Mouse (Mus musculus) hindbrain, embryonic 10.5 days (tissue): ENCODE measurements around the gene Lmna. TPM values are rescaled to one million over a fixed set of nuclear protein-coding genes. Genes with fewer than 3 reads are reported as not detected.
A peak's percentile ranks its signal among the peaks of the same experiment; 100 is the strongest.

Source experiments
- DNase-seq: peaks from one replicate; pipeline ENCODE4 v3.0.0-alpha.2; 2017; ENCODE audit warnings: low spot score
- H3K27ac ChIP-seq: fragments of 300-500 bp; sonication (generic); 2 replicates; pipeline ENCODE4 v1.5.1; 2016; ENCODE audit warnings: mild to moderate bottlenecking, moderate library complexity
- H3K27me3 ChIP-seq: fragments of 300-500 bp; sonication (generic); 2 replicates; pipeline ENCODE4 v1.6.1; 2016; ENCODE audit warnings: mild to moderate bottlenecking; ENCODE audit not compliant: poor library complexity, insufficient read depth, severe bottlenecking
- H3K36me3 ChIP-seq: fragments of 300-500 bp; sonication (generic); 2 replicates; pipeline ENCODE4 v1.6.1; 2016; ENCODE audit warnings: mild to moderate bottlenecking, moderate library complexity
- H3K4me1 ChIP-seq: fragments of 300-500 bp; sonication (generic); replicated peaks from 2 replicates; pipeline ENCODE4 v1.6.1; 2016; ENCODE audit warnings: mild to moderate bottlenecking
- H3K4me3 ChIP-seq: fragments of 300-500 bp; sonication (generic); 2 replicates; pipeline ENCODE4 v1.5.1; 2016; ENCODE audit warnings: mild to moderate bottlenecking, moderate library complexity
- H3K9me3 ChIP-seq: fragments of 300-500 bp; sonication (generic); 2 replicates; pipeline ENCODE4 v1.6.1; 2016; ENCODE audit warnings: mild to moderate bottlenecking, moderate library complexity
- WGBS: fragments of 180-500 bp; shearing (Covaris S2); methylation state at CpG from one replicate; pipeline ENCODE4 v1.1.7; 2016; 5-methylcytosine and 5-hydroxymethylcytosine counted together
- microRNA counts: library from miRNA; unstranded; fragments of <30 nt; microRNA quantifications from one replicate; lab custom pipeline; 2017
- polyA plus RNA-seq: library from polyadenylated mRNA; unstranded; fragments of >200 nt; fragmentation: Nextera tagmentation; extraction: Ambion mirVana; gene quantifications from 2 replicates; pipeline ENCODE4 v1.2.1, GENCODE M21; 2016

The Lmna gene
- polyA plus RNA-seq, 1 experiment from 2014 or later: 24.0 TPM

GRCm38 (mm10) chr3:88435515-88435914, 74.2 kb downstream of the Lmna start:
- Histone ChIP-seq H3K4me3 (no peak overlapping the region), H3K27me3 (peaks cover 27% of the 10 kb centered on the region), H3K4me1 (peaks cover 47% of the 10 kb centered on the region), H3K36me3 (peaks cover 8% of the 10 kb centered on the region; the same call in 1 of the 2 replicates), H3K27ac (no peak overlapping the region), H3K9me3 (no peaks in the 10 kb centered on the region)
- no peak for DNase-seq
- WGBS: 60% methylated on average over 10 of the region's 10 CpGs

MicroRNA genes within 50 kb of the gene (microRNA counts, 519-probe panel; counts per million panel counts)
- microRNA mmu-miR-1905 (lab: Ali Mortazavi, UCI): 1,255 counts per million, percentile 77 among the panel's probes with 10 or more counts

Other genes with a start within 250 kb of the Lmna start
- not detected in 2 replicates for gene Gm38392, start 222.7 kb downstream of the Lmna start, polyA plus RNA-seq
- gene Tsacc, start 213.0 kb downstream of the Lmna start, polyA plus RNA-seq: 14.4 and 15.4 TPM in 2 replicates
- gene Cct3, start 212.8 kb downstream of the Lmna start, polyA plus RNA-seq: 755 and 805 TPM in 2 replicates
- 150 and 157 TPM in 2 replicates for gene Glmp, start 184.9 kb downstream of the Lmna start, polyA plus RNA-seq
- gene Tmem79, start 173.8 kb downstream of the Lmna start, polyA plus RNA-seq: 1.5 and 2.7 TPM in 2 replicates
- 84.1 and 87.8 TPM in 2 replicates for gene Smg5, start 173.7 kb downstream of the Lmna start, polyA plus RNA-seq
- 0.86 and 1.4 TPM in 2 replicates for gene Paqr6, start 145.4 kb downstream of the Lmna start, polyA plus RNA-seq
- 0.12 TPM in 1 of 2 replicates, not detected in the other for gene Bglap3, start 137.2 kb downstream of the Lmna start, polyA plus RNA-seq
- gene Bglap2, start 131.3 kb downstream of the Lmna start, polyA plus RNA-seq: not detected in 2 replicates
- not detected in 2 replicates for gene Bglap, start 125.5 kb downstream of the Lmna start, polyA plus RNA-seq
- gene Pmf1, start 99.6 kb downstream of the Lmna start, polyA plus RNA-seq: 157 and 167 TPM in 2 replicates
- 19.2 and 20.3 TPM in 2 replicates for gene Slc25a44, start 84.8 kb downstream of the Lmna start, polyA plus RNA-seq
- gene Sema4a, start 48.8 kb downstream of the Lmna start, polyA plus RNA-seq: 3.8 and 8.6 TPM in 2 replicates
- 30.7 and 31.0 TPM in 2 replicates for gene Mex3a, start 22.4 kb upstream of the Lmna start, polyA plus RNA-seq
- 2.1 and 2.9 TPM in 2 replicates for gene Rab25, start 38.3 kb upstream of the Lmna start, polyA plus RNA-seq
- 173 and 180 TPM in 2 replicates for gene Lamtor2, start 43.1 kb upstream of the Lmna start, polyA plus RNA-seq
- gene Ubqln4, start 43.8 kb upstream of the Lmna start, polyA plus RNA-seq: 69.0 and 72.5 TPM in 2 replicates
- gene Ssr2, start 65.9 kb upstream of the Lmna start, polyA plus RNA-seq: 207 and 220 TPM in 2 replicates
- gene Arhgef2, start 96.0 kb upstream of the Lmna start, polyA plus RNA-seq: 111 and 123 TPM in 2 replicates
- not detected in 2 replicates for gene Rxfp4, start 143.2 kb upstream of the Lmna start, polyA plus RNA-seq
- 99.6 and 102 TPM in 2 replicates for gene Khdc4, start 175.8 kb upstream of the Lmna start, polyA plus RNA-seq
- gene Rit1, start 206.9 kb upstream of the Lmna start, polyA plus RNA-seq: 35.7 and 48.5 TPM in 2 replicates